Mouse (Mus musculus): ENCODE results near the gene Fam208a.

Fam208a gene

GRCm38 (mm10) chr14:27428573-27428972 is at the start of gene Fam208a:
TSS of gene Fam208a (plus strand) at chr14:27428834.
- peak; percentile 93 for DNase-seq (ENCODE audit: low spot score)

GRCm38 (mm10) chr14:27379404-27379803 is 49.2 kb upstream of the Fam208a start:
- DNase-seq (ENCODE audit: low spot score), result no peak

DNA sequence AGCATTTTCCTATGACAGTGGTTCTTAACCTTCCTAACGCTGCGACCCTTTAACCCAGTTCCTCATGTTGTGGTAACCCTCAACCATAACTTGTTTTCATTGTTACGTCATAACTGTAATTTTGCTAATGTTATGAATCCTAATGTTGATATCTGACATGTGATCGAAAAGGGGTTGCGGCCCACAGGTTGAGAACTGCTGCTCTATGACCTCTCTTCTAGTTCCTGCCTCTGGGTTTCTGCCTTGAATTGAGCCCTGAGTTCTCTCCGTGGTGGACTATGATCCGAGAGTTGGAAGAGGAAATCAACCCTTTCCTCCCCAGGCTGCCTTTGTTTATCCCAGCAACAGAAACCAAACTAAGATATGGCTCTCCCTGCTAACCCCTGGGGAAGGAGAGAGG is 47.2 kb upstream of the Fam208a start:
- DNase-seq (ENCODE audit: low spot score), result peak; percentile 26

GRCm38 (mm10) chr14:27383321-27383830 is 45.3 kb upstream of the Fam208a start:
- DNase-seq (ENCODE audit: low spot score), result no peak

GRCm38 (mm10) chr14:27384143-27384542 is 44.5 kb upstream of the Fam208a start:
- no peak for DNase-seq (ENCODE audit: low spot score)

DNA sequence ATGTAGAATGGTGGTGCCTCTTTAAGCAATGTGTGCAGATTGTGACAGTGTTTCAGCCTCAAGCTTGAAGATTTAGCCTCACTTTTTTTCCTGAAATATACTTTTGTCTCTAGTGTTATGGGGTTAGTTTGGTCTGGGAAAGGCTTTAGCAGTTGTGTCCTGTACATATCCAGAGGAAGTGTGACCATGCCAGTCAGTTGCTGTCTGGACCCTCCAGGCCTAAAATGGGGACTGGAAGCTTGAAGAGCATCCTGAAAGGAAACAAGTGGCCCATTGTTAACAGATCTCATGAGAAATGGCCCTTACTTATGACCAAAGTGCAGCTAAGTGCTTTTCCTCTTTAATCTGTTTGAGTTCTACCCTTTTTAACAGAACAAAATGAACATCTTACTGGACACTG is 40.0 kb upstream of the Fam208a start:
- no peak for DNase-seq (ENCODE audit: low spot score)

DNA sequence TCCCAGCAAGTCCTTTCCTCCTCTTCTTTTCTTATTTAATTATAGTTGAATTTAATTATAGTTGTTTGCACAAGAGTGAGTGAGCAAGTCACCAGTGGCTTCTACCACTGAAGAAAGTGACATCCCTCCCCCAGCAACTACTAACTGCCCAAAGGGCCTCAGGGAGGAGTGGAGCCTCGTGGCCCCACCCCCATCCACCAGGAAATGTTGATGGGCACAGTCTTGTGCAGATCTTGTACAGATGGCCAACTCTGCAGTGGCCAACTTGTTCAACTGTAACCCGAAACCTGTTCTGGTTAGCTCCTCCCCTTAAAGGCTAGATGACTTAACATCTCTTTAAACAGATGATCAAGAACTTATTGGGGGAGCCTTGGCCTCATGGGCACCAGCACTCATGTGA is 38.9 kb upstream of the Fam208a start:
- DNase-seq (ENCODE audit: low spot score), result no peak

GRCm38 (mm10) chr14:27390663-27391062 is 38.0 kb upstream of the Fam208a start:
- DNase-seq (ENCODE audit: low spot score), result no peak

- DNase-seq (ENCODE audit: low spot score), result no peak
Measured at GRCm38 (mm10) chr14:27391776-27392308, 36.8 kb upstream of the Fam208a start.

DNA sequence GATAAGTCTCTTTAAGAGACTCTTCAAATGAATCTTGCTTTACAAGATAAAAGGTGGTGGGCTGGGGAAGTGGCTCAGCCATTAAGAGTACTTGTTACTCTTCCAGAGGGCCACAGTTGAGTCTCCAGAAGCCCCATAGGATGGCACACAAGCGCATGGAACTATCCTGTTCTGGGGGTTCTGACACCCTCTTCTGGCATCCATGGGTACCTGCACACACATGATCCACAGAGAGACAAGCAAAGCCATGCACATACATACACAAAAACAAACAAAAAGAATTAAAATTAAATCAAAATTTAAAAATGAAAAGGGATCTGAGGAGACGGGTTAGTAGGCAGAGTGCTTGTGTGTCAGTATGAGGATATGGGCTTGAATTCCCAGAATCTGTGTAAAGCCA is 36.0 kb upstream of the Fam208a start:
- no peak for DNase-seq (ENCODE audit: low spot score)

GRCm38 (mm10) chr14:27393806-27394205 is 34.8 kb upstream of the Fam208a start:
- DNase-seq (ENCODE audit: low spot score), result no peak

DNA sequence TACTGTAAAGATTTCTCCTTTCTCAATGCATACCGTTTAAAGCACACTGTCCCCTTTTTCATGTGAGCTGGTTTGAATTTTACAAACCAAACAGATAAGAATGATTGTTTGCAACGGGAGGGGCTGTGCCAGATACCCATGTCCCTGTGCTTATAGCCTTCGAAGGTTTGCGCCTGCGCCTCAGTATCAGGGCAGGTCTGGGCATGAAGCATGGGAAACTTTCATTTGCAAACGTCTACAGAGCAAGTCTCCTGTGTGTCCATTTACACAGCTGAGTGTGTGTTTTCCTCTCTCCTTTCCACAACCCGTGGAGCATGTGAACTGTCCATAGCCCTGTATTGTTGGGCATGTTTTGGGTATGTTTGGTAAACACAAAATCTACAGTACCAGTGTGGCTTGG is 32.2 kb upstream of the Fam208a start:
- no peak for DNase-seq (ENCODE audit: low spot score)

DNA sequence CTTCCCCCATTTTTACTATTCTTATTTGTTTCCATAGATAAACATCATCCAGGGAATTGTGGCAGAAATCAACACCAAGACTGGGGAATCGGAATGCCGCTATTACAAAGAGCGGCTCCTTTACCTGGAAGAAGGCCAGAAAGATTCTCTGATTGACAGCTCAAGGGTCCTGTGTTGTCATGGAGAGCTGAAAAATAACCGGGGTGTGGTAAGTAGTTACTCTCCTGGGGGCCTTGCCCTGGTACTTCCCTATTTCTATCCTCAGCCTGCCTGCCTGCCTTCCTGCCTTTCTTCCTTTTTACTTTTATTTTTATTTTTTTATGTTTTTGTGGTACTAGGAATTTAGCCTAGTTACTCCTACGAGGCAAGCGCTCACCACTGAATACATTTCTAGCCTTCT is 31.1 kb upstream of the Fam208a start:
- no peak for DNase-seq (ENCODE audit: low spot score)

GRCm38 (mm10) chr14:27400495-27400894 is 28.1 kb upstream of the Fam208a start:
- no peak for DNase-seq (ENCODE audit: low spot score)

- DNase-seq (ENCODE audit: low spot score), result no peak
Measured at GRCm38 (mm10) chr14:27401717-27402278, 26.8 kb upstream of the Fam208a start.

GRCm38 (mm10) chr14:27402332-27403250 is 26.0 kb upstream of the Fam208a start:
- DNase-seq (ENCODE audit: low spot score), result no peak

GRCm38 (mm10) chr14:27405452-27405851 is 23.2 kb upstream of the Fam208a start:
- DNase-seq (ENCODE audit: low spot score), result no peak

GRCm38 (mm10) chr14:27405947-27406346 is 22.7 kb upstream of the Fam208a start:
- DNase-seq (ENCODE audit: low spot score), result no peak

- no peak for DNase-seq (ENCODE audit: low spot score)
Measured at GRCm38 (mm10) chr14:27408240-27408639, 20.4 kb upstream of the Fam208a start.

DNA sequence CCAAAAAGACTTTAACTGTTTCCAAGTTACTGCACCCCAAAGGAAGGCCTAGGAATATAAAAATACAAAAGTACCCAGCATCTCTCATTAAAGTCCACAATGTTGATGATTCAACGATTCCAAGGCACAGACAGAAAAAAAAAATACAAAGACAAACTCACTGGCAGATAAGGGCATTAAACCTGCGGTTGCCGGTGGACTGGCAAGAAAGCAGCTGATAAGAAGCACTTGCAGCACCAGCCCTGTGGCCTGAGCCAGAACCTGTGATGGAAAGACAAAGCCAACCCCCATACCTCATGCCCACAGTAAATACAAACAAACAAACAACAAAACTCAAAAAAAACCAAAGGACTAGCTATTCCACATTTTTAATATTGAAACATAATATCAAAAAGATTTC is 19.0 kb upstream of the Fam208a start:
- DNase-seq (ENCODE audit: low spot score), result no peak

GRCm38 (mm10) chr14:27411492-27411891 is 17.1 kb upstream of the Fam208a start:
- DNase-seq (ENCODE audit: low spot score), result no peak

DNA sequence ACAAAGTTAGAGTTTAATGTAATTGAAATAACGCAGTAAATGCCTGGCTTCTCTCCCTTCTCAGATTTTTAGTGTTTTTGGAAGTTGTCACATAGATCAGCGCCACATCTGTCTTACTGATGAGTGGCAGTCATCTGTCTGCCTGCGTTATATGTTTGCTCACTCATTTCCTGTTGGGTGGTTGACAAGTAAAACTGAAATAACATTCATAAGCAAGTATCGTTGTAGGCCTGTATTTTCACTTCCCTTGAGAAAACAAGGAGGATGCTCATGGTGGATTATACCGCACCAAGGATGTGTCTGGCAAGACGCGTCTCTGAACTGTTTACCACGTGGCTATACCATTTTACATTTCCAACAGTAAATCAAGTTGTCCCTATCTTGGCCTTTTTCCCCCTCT is 15.9 kb upstream of the Fam208a start:
- DNase-seq (ENCODE audit: low spot score), result no peak

- peak; percentile 27 for DNase-seq (ENCODE audit: low spot score)
Measured at GRCm38 (mm10) chr14:27413961-27414360, 14.7 kb upstream of the Fam208a start.
